Mouse (Mus musculus) embryonic facial prominence, embryonic 13.5 days (tissue): ENCODE data around the gene Lrrc31. TPM values are rescaled to one million over a fixed set of nuclear protein-coding genes. Genes with fewer than 3 reads are reported as not detected.
A peak's percentile ranks its signal among the peaks of the same experiment; 100 is the strongest.

ENCODE experiments used
- ATAC-seq: fragments of 200-750 bp; cut with Nextera tagmentation; 2 replicates; pipeline ENCODE4 v1.8.0; 2017; ENCODE audit warnings: low read depth; ENCODE audit not compliant: insufficient number of reproducible peaks, insufficient read depth, low FRiP score, low TSS enrichment
- H3K27ac ChIP-seq: fragments of 300-500 bp; sonication (generic); 2 replicates; pipeline ENCODE4 v1.5.1; 2015; ENCODE audit warnings: moderate library complexity, mild to moderate bottlenecking, inconsistent platforms
- H3K27me3 ChIP-seq: fragments of 300-500 bp; sonication (generic); 2 replicates; pipeline ENCODE4 v1.6.1; 2015; ENCODE audit warnings: mild to moderate bottlenecking, inconsistent platforms
- H3K36me3 ChIP-seq: fragments of 300-500 bp; sonication (generic); 2 replicates; pipeline ENCODE4 v1.6.1; 2015; ENCODE audit warnings: mild to moderate bottlenecking, inconsistent platforms
- H3K4me1 ChIP-seq: fragments of 300-500 bp; sonication (generic); 2 replicates; pipeline ENCODE4 v1.6.1; 2015; ENCODE audit warnings: inconsistent platforms
- H3K4me2 ChIP-seq: fragments of 300-500 bp; sonication (generic); 2 replicates; pipeline ENCODE4 v1.6.1; 2015; ENCODE audit warnings: moderate library complexity, mild to moderate bottlenecking, inconsistent platforms
- H3K4me3 ChIP-seq: fragments of 300-500 bp; sonication (generic); 2 replicates; pipeline ENCODE4 v1.5.1; 2015; ENCODE audit warnings: mild to moderate bottlenecking, inconsistent platforms
- H3K9ac ChIP-seq: fragments of 300-500 bp; sonication (generic); 2 replicates; pipeline ENCODE4 v1.6.1; 2015; ENCODE audit warnings: mild to moderate bottlenecking, inconsistent platforms
- H3K9me3 ChIP-seq: fragments of 300-500 bp; sonication (generic); 2 replicates; pipeline ENCODE4 v1.6.1; 2016; ENCODE audit warnings: inconsistent platforms
- WGBS: fragments of 180-500 bp; shearing (Covaris S2); methylation state at CpG from one replicate; pipeline ENCODE4 v1.1.7; 2015; ENCODE audit warnings: mixed read lengths; 5-methylcytosine and 5-hydroxymethylcytosine counted together
- polyA plus RNA-seq: library from polyadenylated mRNA; unstranded; fragments of >200 nt; fragmentation: Nextera tagmentation; extraction: Ambion mirVana; gene quantifications from 2 replicates; pipeline ENCODE4 v1.2.1, GENCODE M21; 2015

Gene Lrrc31
- polyA plus RNA-seq, 1 experiment from 2014 or later = not detected

- 72% methylated on average over 3 of the region's 3 CpGs for WGBS
- H3K4me3 ChIP-seq = no peak overlapping the region
Observed at GRCm38 (mm10) chr3:30687216-30687615, 12.4 kb downstream of the Lrrc31 start.

GRCm38 (mm10) chr3:30683190-30683589 lies 16.5 kb downstream of the Lrrc31 start:
- WGBS = 86% methylated on average over 6 of the region's 6 CpGs
- Histone ChIP-seq H3K9ac (no peak overlapping the region), H3K4me2 (no peak overlapping the region), H3K4me3 (no peak overlapping the region), H3K4me1 (no peaks in the 10 kb centered on the region), H3K27me3 (no peaks in the 10 kb centered on the region), H3K36me3 (no peaks in the 10 kb centered on the region), H3K9me3 (no peaks in the 10 kb centered on the region), H3K27ac (no peak overlapping the region)
- ATAC-seq = no peak

More at GRCm38 (mm10) chr3:30687216-30687615, 12.4 kb downstream of the Lrrc31 start:
- no peak for ATAC-seq
- Histone ChIP-seq H3K36me3 (no peaks in the 10 kb centered on the region), H3K4me1 (no peaks in the 10 kb centered on the region), H3K9ac (no peak overlapping the region), H3K27me3 (no peaks in the 10 kb centered on the region), H3K9me3 (no peaks in the 10 kb centered on the region), H3K27ac (no peak overlapping the region), H3K4me2 (no peak overlapping the region)

- 82% methylated on average over 9 of the region's 9 CpGs for WGBS
- ATAC-seq = no peak
- Histone ChIP-seq H3K9ac (no peak overlapping the region), H3K36me3 (no peaks in the 10 kb centered on the region), H3K27me3 (no peaks in the 10 kb centered on the region), H3K4me2 (no peak overlapping the region), H3K9me3 (no peaks in the 10 kb centered on the region), H3K27ac (no peak overlapping the region), H3K4me3 (no peak overlapping the region), H3K4me1 (no peaks in the 10 kb centered on the region)
Observed at GRCm38 (mm10) chr3:30658486-30658885, 41.2 kb downstream of the Lrrc31 start.

- no peak for ATAC-seq
Observed at GRCm38 (mm10) chr3:30655937-30656336, 43.7 kb downstream of the Lrrc31 start.

GRCm38 (mm10) chr3:30650062-30650841 lies 49.4 kb downstream of the Lrrc31 start:
- under 1% methylated on average over 41 of the region's 41 CpGs for WGBS
- Histone ChIP-seq H3K27me3 (peaks cover 39% of the 10 kb centered on the region), H3K4me3 (peak overlapping the region; percentile 45), H3K9me3 (no peaks in the 10 kb centered on the region), H3K4me1 (peaks cover 22% of the 10 kb centered on the region), H3K4me2 (peak overlapping the region; percentile 85), H3K9ac (peak overlapping the region; percentile 60), H3K36me3 (no peaks in the 10 kb centered on the region), H3K27ac (no peak overlapping the region)
- ATAC-seq = peak; percentile 54

More at GRCm38 (mm10) chr3:30655937-30656336, 43.7 kb downstream of the Lrrc31 start:
- Histone ChIP-seq H3K4me2 (no peak overlapping the region), H3K9me3 (no peaks in the 10 kb centered on the region), H3K4me1 (no peaks in the 10 kb centered on the region), H3K9ac (no peak overlapping the region), H3K4me3 (no peak overlapping the region), H3K27ac (no peak overlapping the region), H3K36me3 (no peaks in the 10 kb centered on the region), H3K27me3 (peaks cover 5% of the 10 kb centered on the region)
- 81% methylated on average over 5 of the region's 5 CpGs for WGBS

- H3K4me2 ChIP-seq = no peak overlapping the region
- peaks cover 39% of the 10 kb centered on the region for H3K27me3 ChIP-seq
- H3K4me3 ChIP-seq = no peak overlapping the region
- H3K36me3 ChIP-seq = no peaks in the 10 kb centered on the region
- no peak overlapping the region for H3K9ac ChIP-seq
- H3K27ac ChIP-seq = no peak overlapping the region
- WGBS = 96% methylated on average over 2 of the region's 2 CpGs
- H3K4me1 ChIP-seq = peaks cover 22% of the 10 kb centered on the region
- ATAC-seq = no peak
- H3K9me3 ChIP-seq = no peaks in the 10 kb centered on the region
Observed at GRCm38 (mm10) chr3:30648466-30648865, 51.2 kb downstream of the Lrrc31 start.

- 3% methylated on average over 25 of the region's 25 CpGs for WGBS
- Histone ChIP-seq H3K4me3 (peak within 1 kb of the TSS; percentile 46), H3K9ac (peak within 1 kb of the TSS; percentile 68), H3K27ac (no peak within 1 kb of the TSS), H3K9me3 (no peaks in the 10 kb centered on the region), H3K36me3 (no peaks in the 10 kb centered on the region), H3K4me2 (peak within 1 kb of the TSS; percentile 77), H3K27me3 (peaks cover 39% of the 10 kb centered on the region), H3K4me1 (peaks cover 22% of the 10 kb centered on the region)
- ATAC-seq = peak; percentile 72
Observed at GRCm38 (mm10) chr3:30647440-30648090, 52.1 kb downstream of the Lrrc31 start, which contains the start of gene Lrrc34. TSS of gene Lrrc34 (minus strand) at chr3:30647869.

GRCm38 (mm10) chr3:30646761-30647160 lies 52.9 kb downstream of the Lrrc31 start:
- Histone ChIP-seq H3K9ac (no peak overlapping the region), H3K27ac (no peak overlapping the region), H3K36me3 (no peaks in the 10 kb centered on the region), H3K4me1 (peaks cover 22% of the 10 kb centered on the region), H3K27me3 (peaks cover 39% of the 10 kb centered on the region), H3K9me3 (no peaks in the 10 kb centered on the region), H3K4me3 (no peak overlapping the region), H3K4me2 (peak overlapping the region; percentile 77)
- 26% methylated on average over 8 of the region's 8 CpGs for WGBS
- ATAC-seq = no peak

GRCm38 (mm10) chr3:30644207-30644606 lies 55.4 kb downstream of the Lrrc31 start, which contains the start of gene Lrriq4:
TSS of gene Lrriq4 (plus strand) at chr3:30644507.
- H3K4me3 ChIP-seq = no peak within 1 kb of the TSS
- no peak within 1 kb of the TSS for H3K27ac ChIP-seq
- ATAC-seq = no peak
- no peak within 1 kb of the TSS for H3K9ac ChIP-seq
- no peaks in the 10 kb centered on the region for H3K36me3 ChIP-seq
- peaks cover 17% of the 10 kb centered on the region for H3K27me3 ChIP-seq
- WGBS = 69% methylated on average over 2 of the region's 2 CpGs
- no peak within 1 kb of the TSS for H3K4me2 ChIP-seq
- no peaks in the 10 kb centered on the region for H3K9me3 ChIP-seq
- peaks cover 10% of the 10 kb centered on the region for H3K4me1 ChIP-seq

- no peaks in the 10 kb centered on the region for H3K36me3 ChIP-seq
- no peaks in the 10 kb centered on the region for H3K4me1 ChIP-seq
- no peak overlapping the region for H3K9ac ChIP-seq
- no peak overlapping the region for H3K27ac ChIP-seq
- no peak for ATAC-seq
- WGBS = 82% methylated on average over 4 of the region's 4 CpGs
- no peaks in the 10 kb centered on the region for H3K9me3 ChIP-seq
- H3K4me3 ChIP-seq = no peak overlapping the region
- no peaks in the 10 kb centered on the region for H3K27me3 ChIP-seq
- H3K4me2 ChIP-seq = no peak overlapping the region
Observed at GRCm38 (mm10) chr3:30635629-30636028, 64.0 kb downstream of the Lrrc31 start.

GRCm38 (mm10) chr3:30633681-30634080 lies 66.0 kb downstream of the Lrrc31 start:
- no peaks in the 10 kb centered on the region for H3K36me3 ChIP-seq
- ATAC-seq = no peak
- no peak overlapping the region for H3K27ac ChIP-seq
- WGBS = 57% methylated on average over 3 of the region's 3 CpGs
- H3K4me1 ChIP-seq = no peaks in the 10 kb centered on the region
- H3K9ac ChIP-seq = no peak overlapping the region
- H3K4me2 ChIP-seq = no peak overlapping the region
- no peak overlapping the region for H3K4me3 ChIP-seq
- no peaks in the 10 kb centered on the region for H3K9me3 ChIP-seq
- H3K27me3 ChIP-seq = no peaks in the 10 kb centered on the region
